12 mouse cellular contexts compared by ENCODE assay signal in genomic region chr3:94852215-94852614, GRCm38 (mm10).
"Had no signal": no experiment of that assay in that cellular context is flagged by ENCODE, and none has a peak within 500 bp of the region (broad histone marks: within the 10 kb centered on the region; RNA-seq: fewer than 3 reads in every experiment).

No protein-coding gene starts in this region.

- ATAC-seq: midbrain, embryonic 15.5 days had no signal

- H3K9me3 ChIP-seq: limb, embryonic 15.5 days; liver, embryonic 13.5 days; midbrain, embryonic 10.5 days; midbrain, embryonic 15.5 days; neural tube, embryonic 13.5 days; stomach, embryonic 15.5 days had no signal

- H3K9ac ChIP-seq: limb, embryonic 15.5 days; liver, embryonic 13.5 days; midbrain, embryonic 15.5 days; neural tube, embryonic 13.5 days; stomach, embryonic 15.5 days had no signal

- H3K4me1 ChIP-seq: limb, embryonic 15.5 days; midbrain, embryonic 10.5 days; stomach, embryonic 15.5 days had no signal

- H3K27ac ChIP-seq: kidney, postnatal 0 days; limb, embryonic 15.5 days; liver, embryonic 13.5 days; midbrain, embryonic 10.5 days; midbrain, embryonic 15.5 days; neural tube, embryonic 13.5 days; stomach, embryonic 15.5 days had no signal

- H3K4me2 ChIP-seq: limb, embryonic 15.5 days; liver, embryonic 13.5 days; midbrain, embryonic 15.5 days; neural tube, embryonic 13.5 days; stomach, embryonic 15.5 days had no signal

- DNase-seq: kidney, adult 11 months; kidney, adult 9 months; liver, embryonic 13.5 days; lung, postnatal 4 days; retina, postnatal 1 day; right cerebral cortex, postnatal 4 days had no signal

- H3K27me3 ChIP-seq: limb, embryonic 15.5 days; liver, embryonic 13.5 days; midbrain, embryonic 15.5 days; neural tube, embryonic 13.5 days; stomach, embryonic 15.5 days had no signal

- H3K4me3 ChIP-seq: limb, embryonic 15.5 days; liver, embryonic 13.5 days; midbrain, embryonic 10.5 days; midbrain, embryonic 15.5 days; neural tube, embryonic 13.5 days; stomach, embryonic 15.5 days had no signal
